Mouse (Mus musculus) liver, postnatal 0 days (tissue): ENCODE measurements around the gene Edn1.

ENCODE experiments used
- CTCF ChIP-seq: sonication (generic); IDR thresholded peaks from 2 replicates; pipeline ENCODE4 v1.5.1; 2016; ENCODE audit warnings: antibody characterized with exemption, low read depth
- EP300 ChIP-seq: IDR thresholded peaks from 2 replicates; pipeline ENCODE4 v1.6.1; 2016; ENCODE audit warnings: antibody characterized with exemption, low read depth, mild to moderate bottlenecking

- TF ChIP-seq CTCF (no peak), EP300 (no peak)
Measured at GRCm38 (mm10) chr13:42337072-42337471, 35.8 kb downstream of the Edn1 start.
